Mouse (Mus musculus) kidney, adult 18-20 months (tissue): ENCODE measurements at regions not wholly inside any gene's neighbourhood (a gene's known extent, or its start where the extent isn't known, plus 50 kb on each side); places are given as distances from the start of the nearest gene placed in this dataset.

Experiments
- DNase-seq: peaks from one replicate; pipeline ENCODE4 v3.0.0; 2021

GRCm38 (mm10) chr8:18311597-18311996 is 666.5 kb downstream of the Defb40 start:
- DNase-seq = no peak

- no peak for DNase-seq
Measured at GRCm38 (mm10) chr8:18310927-18311326, 667.1 kb downstream of the Defb40 start.

- DNase-seq = no peak
Measured at GRCm38 (mm10) chr8:18287536-18288237, 690.4 kb downstream of the Defb40 start.

- no peak for DNase-seq
Measured at GRCm38 (mm10) chr8:18279932-18280331, 698.1 kb downstream of the Defb40 start.

GRCm38 (mm10) chr8:18268301-18268700 is 709.8 kb downstream of the Defb40 start:
- DNase-seq = no peak

GRCm38 (mm10) chr8:18258287-18258961 is 719.6 kb downstream of the Defb40 start:
- DNase-seq = no peak

- no peak for DNase-seq
Measured at GRCm38 (mm10) chr8:18246299-18246698, 731.8 kb downstream of the Defb40 start.

- no peak for DNase-seq
Measured at GRCm38 (mm10) chr8:18217599-18217998, 760.5 kb downstream of the Defb40 start.

- DNase-seq = no peak
Measured at GRCm38 (mm10) chr8:18217192-18217591, 760.9 kb downstream of the Defb40 start.

- DNase-seq = no peak
Measured at GRCm38 (mm10) chr8:18216516-18216915, 761.5 kb downstream of the Defb40 start.

- no peak for DNase-seq
Measured at GRCm38 (mm10) chr8:18210067-18210466, 768.0 kb downstream of the Defb40 start.

- DNase-seq = no peak
Measured at GRCm38 (mm10) chr8:18208658-18209057, 769.4 kb downstream of the Defb40 start.

GRCm38 (mm10) chr8:18187486-18187885 is 790.6 kb downstream of the Defb40 start:
- no peak for DNase-seq

GRCm38 (mm10) chr8:18175544-18176092 is 802.4 kb downstream of the Defb40 start:
- no peak for DNase-seq

- DNase-seq = no peak
Measured at GRCm38 (mm10) chr8:18158619-18159018, 819.4 kb downstream of the Defb40 start.

GRCm38 (mm10) chr8:18115333-18116044 is 862.6 kb downstream of the Defb40 start:
- no peak for DNase-seq

- DNase-seq = no peak
Measured at GRCm38 (mm10) chr8:18113262-18113661, 864.8 kb downstream of the Defb40 start.

GRCm38 (mm10) chr8:18109480-18109879 is 868.6 kb downstream of the Defb40 start:
- no peak for DNase-seq

GRCm38 (mm10) chr8:18106827-18107226 is 871.2 kb downstream of the Defb40 start:
- DNase-seq = no peak

GRCm38 (mm10) chr8:18065456-18065855 is 912.6 kb downstream of the Defb40 start:
- no peak for DNase-seq

GRCm38 (mm10) chr8:18059526-18059925 is 918.5 kb downstream of the Defb40 start:
- DNase-seq = no peak

GRCm38 (mm10) chr8:18021196-18021595 is 956.9 kb downstream of the Defb40 start:
- DNase-seq = no peak

GRCm38 (mm10) chr8:18007567-18007966 is 970.5 kb downstream of the Defb40 start:
- DNase-seq = no peak

GRCm38 (mm10) chr8:18005660-18006059 is 972.4 kb downstream of the Defb40 start:
- DNase-seq = no peak
